Mouse (Mus musculus): Measurements from ENCODE around the gene Kif9. TPM values are rescaled to one million over a fixed set of nuclear protein-coding genes. Genes with fewer than 3 reads are reported as not detected.

Gene Kif9
- polyA plus RNA-seq (2014; fragmentation: Nextera tagmentation; extraction: Ambion mirVana) = 0.72 and 1.0 TPM in 2 replicates

GRCm38 (mm10) chr9:110476124-110477091 lies at the start of gene Kif9, which contains the start of gene Klhl18:
TSS of gene Kif9 (plus strand) at chr9:110476958.
TSS of gene Klhl18 (minus strand) at chr9:110476694.
- ATAC-seq (ENCODE audit: insufficient number of reproducible peaks, insufficient read depth, low FRiP score, low read depth) = peak; percentile 97
- Histone ChIP-seq H3K9me3 (ENCODE audit: control insufficient read depth, low read depth, low read length) (no peaks in the 10 kb centered on the region), H3K9ac (replicated peaks; ENCODE audit: low read depth, low read length) (peak within 1 kb of the TSS; percentile 65)

GRCm38 (mm10) chr9:110431241-110431640 lies 45.5 kb upstream of the Kif9 start:
- H3K27me3 ChIP-seq (ENCODE audit: control insufficient read depth, insufficient read depth, low read length) = no peaks in the 10 kb centered on the region
- no peaks in the 10 kb centered on the region for H3K4me1 ChIP-seq (ENCODE audit: control insufficient read depth, insufficient read depth, low read length)
- H3K27ac ChIP-seq (ENCODE audit: low read length) = no peak overlapping the region
- H3K4me3 ChIP-seq (ENCODE audit: low read depth, low read length) = no peak overlapping the region
- H3K9me3 ChIP-seq (ENCODE audit: control insufficient read depth, low read depth, low read length) = no peaks in the 10 kb centered on the region
- WGBS = 76% methylated on average over 8 of the region's 8 CpGs
- H3K9ac ChIP-seq (replicated peaks; ENCODE audit: low read depth, low read length) = no peak overlapping the region
- H3K4me2 ChIP-seq (replicated peaks; ENCODE audit: low read depth, low read length) = no peak overlapping the region
- H3K36me3 ChIP-seq (ENCODE audit: control insufficient read depth, insufficient read depth, low read length) = peaks cover 21% of the 10 kb centered on the region
- no peak for ATAC-seq (ENCODE audit: insufficient number of reproducible peaks, insufficient read depth, low FRiP score, low read depth)

More at GRCm38 (mm10) chr9:110476124-110477091, at the start of gene Kif9, which contains the start of gene Klhl18:
- Histone ChIP-seq H3K4me1 (ENCODE audit: control insufficient read depth, insufficient read depth, low read length) (peaks cover 10% of the 10 kb centered on the region; the same call in 1 of the 2 replicates), H3K27ac (ENCODE audit: low read length) (peak within 1 kb of the TSS; percentile 91), H3K27me3 (ENCODE audit: control insufficient read depth, insufficient read depth, low read length) (no peaks in the 10 kb centered on the region), H3K36me3 (ENCODE audit: control insufficient read depth, insufficient read depth, low read length) (no peaks in the 10 kb centered on the region), H3K4me3 (ENCODE audit: low read depth, low read length) (peak within 1 kb of the TSS; percentile 73), H3K4me2 (replicated peaks; ENCODE audit: low read depth, low read length) (peak within 1 kb of the TSS; percentile 57)
- WGBS = under 1% methylated on average over 53 of the region's 53 CpGs

DNA sequence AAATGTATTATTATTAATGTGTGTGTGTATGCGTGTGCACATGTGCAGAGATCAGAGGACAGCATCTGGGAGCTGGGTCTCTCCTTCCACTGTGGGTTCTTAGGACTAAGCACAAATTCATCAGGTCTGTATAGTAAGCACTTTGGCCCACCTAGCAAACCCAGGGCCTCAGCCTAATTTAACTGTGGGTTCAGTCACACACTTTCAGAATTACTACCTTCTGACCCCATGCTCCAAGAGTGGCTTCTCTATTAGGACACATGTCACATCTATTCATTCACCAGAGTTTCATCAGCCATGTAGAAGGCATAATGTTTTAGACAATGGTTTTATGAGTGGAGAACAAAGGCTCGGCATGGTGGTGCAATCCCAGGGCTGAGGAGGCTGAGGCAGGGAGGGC lies 43.7 kb upstream of the Kif9 start:
- H3K36me3 ChIP-seq (ENCODE audit: control insufficient read depth, insufficient read depth, low read length) = peaks cover 18% of the 10 kb centered on the region

GRCm38 (mm10) chr9:110436041-110436440 lies 40.7 kb upstream of the Kif9 start:
- H3K36me3 ChIP-seq (ENCODE audit: control insufficient read depth, insufficient read depth, low read length) = peaks cover 9% of the 10 kb centered on the region; the same call in 1 of the 2 replicates
- no peak overlapping the region for H3K4me3 ChIP-seq (ENCODE audit: low read depth, low read length)
- H3K4me2 ChIP-seq (replicated peaks; ENCODE audit: low read depth, low read length) = no peak overlapping the region
- no peaks in the 10 kb centered on the region for H3K4me1 ChIP-seq (ENCODE audit: control insufficient read depth, insufficient read depth, low read length)
- H3K27ac ChIP-seq (ENCODE audit: low read length) = no peak overlapping the region
- H3K9ac ChIP-seq (replicated peaks; ENCODE audit: low read depth, low read length) = no peak overlapping the region
- ATAC-seq (ENCODE audit: insufficient number of reproducible peaks, insufficient read depth, low FRiP score, low read depth) = no peak
- H3K27me3 ChIP-seq (ENCODE audit: control insufficient read depth, insufficient read depth, low read length) = no peaks in the 10 kb centered on the region
- H3K9me3 ChIP-seq (ENCODE audit: control insufficient read depth, low read depth, low read length) = no peaks in the 10 kb centered on the region
- WGBS = 95% methylated on average over 11 of the region's 11 CpGs

More for the DNA sequence above, 43.7 kb upstream of the Kif9 start:
- no peak overlapping the region for H3K4me2 ChIP-seq (replicated peaks; ENCODE audit: low read depth, low read length)
- no peaks in the 10 kb centered on the region for H3K4me1 ChIP-seq (ENCODE audit: control insufficient read depth, insufficient read depth, low read length)
- 95% methylated on average over 2 of the region's 2 CpGs for WGBS
- no peak overlapping the region for H3K27ac ChIP-seq (ENCODE audit: low read length)
- H3K4me3 ChIP-seq (ENCODE audit: low read depth, low read length) = no peak overlapping the region
- no peak overlapping the region for H3K9ac ChIP-seq (replicated peaks; ENCODE audit: low read depth, low read length)
- ATAC-seq (ENCODE audit: insufficient number of reproducible peaks, insufficient read depth, low FRiP score, low read depth) = no peak
- H3K9me3 ChIP-seq (ENCODE audit: control insufficient read depth, low read depth, low read length) = no peaks in the 10 kb centered on the region
- H3K27me3 ChIP-seq (ENCODE audit: control insufficient read depth, insufficient read depth, low read length) = no peaks in the 10 kb centered on the region

DNA sequence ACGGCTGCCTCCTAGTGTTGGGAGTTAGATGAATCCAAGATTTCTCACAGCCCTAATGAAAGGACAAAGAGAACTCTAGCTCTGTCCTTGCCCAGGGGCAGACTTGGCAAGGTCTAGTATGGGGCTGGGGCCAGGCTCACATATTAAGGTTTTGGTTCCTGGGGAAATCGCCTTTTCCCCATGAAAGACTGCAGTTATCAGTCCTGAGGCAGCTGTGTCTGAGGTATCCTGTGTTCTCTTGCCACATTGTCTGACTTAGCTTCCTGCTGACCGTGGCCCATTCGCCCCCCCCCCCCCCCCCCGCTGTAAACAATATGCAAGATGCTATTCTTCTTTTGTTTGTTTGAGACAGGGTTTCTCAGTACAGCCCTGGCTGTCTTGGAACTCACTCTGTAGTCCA lies 36.7 kb upstream of the Kif9 start:
- 60% methylated on average over 4 of the region's 5 CpGs for WGBS

GRCm38 (mm10) chr9:110440559-110440958 lies 36.2 kb upstream of the Kif9 start:
- Histone ChIP-seq H3K27ac (ENCODE audit: low read length) (no peak overlapping the region), H3K4me3 (ENCODE audit: low read depth, low read length) (no peak overlapping the region), H3K4me2 (replicated peaks; ENCODE audit: low read depth, low read length) (no peak overlapping the region), H3K9ac (replicated peaks; ENCODE audit: low read depth, low read length) (no peak overlapping the region), H3K4me1 (ENCODE audit: control insufficient read depth, insufficient read depth, low read length) (no peaks in the 10 kb centered on the region), H3K36me3 (ENCODE audit: control insufficient read depth, insufficient read depth, low read length) (no peaks in the 10 kb centered on the region; the same call in 1 of the 2 replicates), H3K9me3 (ENCODE audit: control insufficient read depth, low read depth, low read length) (no peaks in the 10 kb centered on the region), H3K27me3 (ENCODE audit: control insufficient read depth, insufficient read depth, low read length) (no peaks in the 10 kb centered on the region)
- ATAC-seq (ENCODE audit: insufficient number of reproducible peaks, insufficient read depth, low FRiP score, low read depth) = no peak
- 88% methylated on average over 6 of the region's 6 CpGs for WGBS

More for the DNA sequence above, 36.7 kb upstream of the Kif9 start:
- peaks cover 3% of the 10 kb centered on the region; the same call in 1 of the 2 replicates for H3K36me3 ChIP-seq (ENCODE audit: control insufficient read depth, insufficient read depth, low read length)
- no peaks in the 10 kb centered on the region for H3K9me3 ChIP-seq (ENCODE audit: control insufficient read depth, low read depth, low read length)
- ATAC-seq (ENCODE audit: insufficient number of reproducible peaks, insufficient read depth, low FRiP score, low read depth) = no peak
- H3K4me2 ChIP-seq (replicated peaks; ENCODE audit: low read depth, low read length) = no peak overlapping the region
- no peak overlapping the region for H3K9ac ChIP-seq (replicated peaks; ENCODE audit: low read depth, low read length)
- H3K27ac ChIP-seq (ENCODE audit: low read length) = no peak overlapping the region
- H3K27me3 ChIP-seq (ENCODE audit: control insufficient read depth, insufficient read depth, low read length) = no peaks in the 10 kb centered on the region
- H3K4me1 ChIP-seq (ENCODE audit: control insufficient read depth, insufficient read depth, low read length) = no peaks in the 10 kb centered on the region
- H3K4me3 ChIP-seq (ENCODE audit: low read depth, low read length) = no peak overlapping the region

DNA sequence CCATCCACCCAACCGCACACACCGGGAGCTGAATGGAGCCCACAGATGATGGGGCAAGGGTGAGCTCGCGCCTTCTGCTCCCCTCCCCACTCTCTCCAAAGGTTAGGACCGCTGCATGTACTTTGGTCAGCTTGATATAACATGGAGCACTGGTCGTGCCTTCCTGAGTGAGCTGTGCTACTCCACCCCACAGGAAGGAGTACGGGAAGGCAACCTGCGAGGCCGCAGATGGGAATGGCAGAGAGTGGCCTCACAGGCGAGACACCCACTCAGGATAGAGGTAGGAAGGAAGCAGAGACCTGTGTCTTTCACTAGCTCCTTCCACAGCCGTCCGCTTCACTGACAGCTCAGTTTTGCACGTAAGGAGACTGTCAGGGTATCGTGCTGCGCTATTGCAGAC lies 28.4 kb upstream of the Kif9 start:
- Histone ChIP-seq H3K4me3 (ENCODE audit: low read depth, low read length) (no peak overlapping the region), H3K27me3 (ENCODE audit: control insufficient read depth, insufficient read depth, low read length) (no peaks in the 10 kb centered on the region), H3K27ac (ENCODE audit: low read length) (no peak overlapping the region), H3K36me3 (ENCODE audit: control insufficient read depth, insufficient read depth, low read length) (0 out of 2 replicates have a peak, but pooled peaks cover 2% of the 10 kb centered on the region), H3K4me1 (ENCODE audit: control insufficient read depth, insufficient read depth, low read length) (no peaks in the 10 kb centered on the region), H3K4me2 (replicated peaks; ENCODE audit: low read depth, low read length) (no peak overlapping the region), H3K9ac (replicated peaks; ENCODE audit: low read depth, low read length) (no peak overlapping the region), H3K9me3 (ENCODE audit: control insufficient read depth, low read depth, low read length) (no peaks in the 10 kb centered on the region)
- ATAC-seq (ENCODE audit: insufficient number of reproducible peaks, insufficient read depth, low FRiP score, low read depth) = no peak
- WGBS = 85% methylated on average over 15 of the region's 15 CpGs

DNA sequence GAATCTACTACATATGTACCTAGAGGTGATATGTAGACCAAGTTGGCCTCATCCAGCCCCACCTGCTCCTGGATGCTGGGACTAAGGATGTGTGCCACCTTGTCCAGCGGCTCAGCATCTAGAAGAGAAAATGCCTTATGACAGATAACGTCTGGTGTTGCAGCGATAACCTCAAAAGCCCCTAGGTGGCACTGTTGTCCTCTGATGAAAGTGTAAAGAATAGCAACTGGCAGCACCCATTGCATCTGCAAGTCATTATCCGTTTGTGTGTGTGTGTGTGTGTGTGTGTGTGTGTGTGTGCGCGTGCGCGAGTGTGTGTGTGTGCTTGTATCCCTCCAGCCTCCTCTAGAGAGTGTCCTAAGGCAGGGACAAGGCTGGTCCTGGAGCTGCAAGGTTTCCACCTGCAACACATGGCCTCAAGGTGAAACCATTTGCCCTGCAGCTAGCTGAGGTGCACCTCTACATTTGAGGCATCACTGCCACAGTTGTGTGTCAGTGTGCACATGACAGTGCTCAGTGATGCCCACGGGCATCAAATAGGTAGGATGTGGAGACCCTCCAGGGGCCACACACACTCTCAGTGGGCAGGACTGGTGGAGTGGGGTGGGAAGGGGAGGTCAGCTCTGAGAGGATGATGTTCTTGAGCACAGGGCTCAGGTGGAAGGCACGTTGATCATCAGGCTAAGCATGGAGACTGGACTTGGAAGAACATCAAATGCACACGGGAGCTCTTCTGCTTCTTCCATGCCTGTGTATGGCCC lies 27.7 kb upstream of the Kif9 start:
- no peak overlapping the region for H3K9ac ChIP-seq (replicated peaks; ENCODE audit: low read depth, low read length)

More for the DNA sequence above, 27.7 kb upstream of the Kif9 start:
- H3K4me3 ChIP-seq (ENCODE audit: low read depth, low read length) = no peak overlapping the region
- H3K36me3 ChIP-seq (ENCODE audit: control insufficient read depth, insufficient read depth, low read length) = 0 out of 2 replicates have a peak, but pooled peaks cover 2% of the 10 kb centered on the region
- WGBS = 33% methylated on average over 11 of the region's 11 CpGs
- no peaks in the 10 kb centered on the region for H3K4me1 ChIP-seq (ENCODE audit: control insufficient read depth, insufficient read depth, low read length)
- peak; percentile 58; the same call in 1 of the 2 replicates for ATAC-seq (ENCODE audit: insufficient number of reproducible peaks, insufficient read depth, low FRiP score, low read depth)
- no peaks in the 10 kb centered on the region for H3K27me3 ChIP-seq (ENCODE audit: control insufficient read depth, insufficient read depth, low read length)
- H3K4me2 ChIP-seq (replicated peaks; ENCODE audit: low read depth, low read length) = no peak overlapping the region
- H3K27ac ChIP-seq (ENCODE audit: low read length) = no peak overlapping the region
- H3K9me3 ChIP-seq (ENCODE audit: control insufficient read depth, low read depth, low read length) = no peaks in the 10 kb centered on the region
